Mouse (Mus musculus) C2C12 (cell line): ENCODE data around the gene AC131692.1. TPM values are rescaled to one million over a fixed set of nuclear protein-coding genes. Genes with fewer than 3 reads are reported as not detected.
A peak's percentile ranks its signal among the peaks of the same experiment; 100 is the strongest.

ENCODE experiments used
- H3K27me3 ChIP-seq: one replicate; pipeline ENCODE4 v1.6.1; 2011; ENCODE audit not compliant: control insufficient read depth, insufficient read depth, insufficient read length
- H3K36me3 ChIP-seq: one replicate; pipeline ENCODE4 v1.6.1; 2011; ENCODE audit not compliant: control insufficient read depth, insufficient read depth
- H3K4me3 ChIP-seq: one replicate; pipeline ENCODE4 v1.5.1; 2011; ENCODE audit warnings: mild to moderate bottlenecking, control low read depth; ENCODE audit not compliant: poor library complexity, insufficient read depth, severe bottlenecking
- H3K79me2 ChIP-seq: one replicate; pipeline ENCODE4 v1.6.1; 2011; ENCODE audit not compliant: control insufficient read depth, insufficient read depth
- H3K79me3 ChIP-seq: one replicate; pipeline ENCODE4 v1.6.1; 2011; ENCODE audit warnings: low read depth, control low read depth
- H3ac ChIP-seq: one replicate; pipeline ENCODE3; 2011; ENCODE audit warnings: low read depth; ENCODE audit not compliant: control insufficient read depth, insufficient read length
- CEBPB ChIP-seq: IDR thresholded peaks from one replicate; pipeline ENCODE4 v1.6.1; 2011; ENCODE audit warnings: low read depth, mild to moderate bottlenecking, control low read depth, moderate library complexity
- CTCF ChIP-seq: IDR thresholded peaks from one replicate; pipeline ENCODE4 v1.5.1; 2011; ENCODE audit not compliant: control insufficient read depth, insufficient read depth, insufficient read length
- FOSL1 ChIP-seq: IDR thresholded peaks from one replicate; pipeline ENCODE4 v1.8.0; 2011; ENCODE audit warnings: mild to moderate bottlenecking, low read length; ENCODE audit not compliant: poor library complexity, insufficient read depth, severe bottlenecking
- MAX ChIP-seq: IDR thresholded peaks from one replicate; pipeline ENCODE4 v1.6.1; 2011; ENCODE audit warnings: mild to moderate bottlenecking, control low read depth
- MYOD1 ChIP-seq: IDR thresholded peaks from one replicate; pipeline ENCODE4 v1.6.1; 2011; ENCODE audit warnings: low read depth; ENCODE audit not compliant: control insufficient read depth, insufficient read length
- MYOG ChIP-seq: IDR thresholded peaks from one replicate; pipeline ENCODE4 v1.6.1; 2011; ENCODE audit not compliant: control insufficient read depth, insufficient read length; ENCODE audit errors: extremely low read depth
- USF1 ChIP-seq: IDR thresholded peaks from one replicate; pipeline ENCODE4 v1.6.1; 2011; ENCODE audit warnings: low read depth, mild to moderate bottlenecking, control low read depth, moderate library complexity
- polyA plus RNA-seq: library from polyadenylated mRNA; unstranded; fragments of >200 nt; fragmentation: generic; extraction: Trizol; gene quantifications from one replicate; pipeline ENCODE4 v1.2.1, GENCODE M21; 2012; ENCODE audit warnings: missing spikeins

Gene AC131692.1
- polyA plus RNA-seq, 1 experiment: 0.36 TPM

- TF ChIP-seq CTCF (no peak), MYOG (no peak), USF1 (no peak), MYOD1 (no peak), MAX (peak; percentile 60), FOSL1 (no peak), CEBPB (no peak)
- Histone ChIP-seq H3K27me3 (no peaks in the 10 kb centered on the region), H3K36me3 (peaks cover 49% of the 10 kb centered on the region), H3K4me3 (peak within 1 kb of the TSS; percentile 98), H3K79me2 (peaks cover 70% of the 10 kb centered on the region), H3K79me3 (peaks cover 36% of the 10 kb centered on the region), H3ac (peak within 1 kb of the TSS; percentile 96)
Observed at GRCm38 (mm10) chr19:6084478-6085248, 9.6 kb upstream of the AC131692.1 start, which contains the start of the genes Zfpl1 and Cdca5. TSS of gene Zfpl1 (minus strand) at chr19:6084956. TSS of gene Cdca5 (plus strand) at chr19:6084983.

- H3K79me2 ChIP-seq: peaks cover 77% of the 10 kb centered on the region
Observed at GRCm38 (mm10) chr19:6085417-6085879, 8.8 kb upstream of the AC131692.1 start.

GRCm38 (mm10) chr19:6088841-6089240 is 5.4 kb upstream of the AC131692.1 start:
- no peaks in the 10 kb centered on the region for H3K27me3 ChIP-seq
- peaks cover 35% of the 10 kb centered on the region for H3K79me3 ChIP-seq
- TF ChIP-seq MYOG (no peak), MAX (no peak), CEBPB (no peak), MYOD1 (no peak), FOSL1 (no peak), USF1 (no peak), CTCF (no peak)
- no peak overlapping the region for H3ac ChIP-seq
- H3K79me2 ChIP-seq: peaks cover 95% of the 10 kb centered on the region
- no peak overlapping the region for H3K4me3 ChIP-seq
- H3K36me3 ChIP-seq: peaks cover 63% of the 10 kb centered on the region

More at GRCm38 (mm10) chr19:6085417-6085879, 8.8 kb upstream of the AC131692.1 start:
- peaks cover 54% of the 10 kb centered on the region for H3K36me3 ChIP-seq
- TF ChIP-seq MYOG (no peak), CEBPB (no peak), FOSL1 (no peak), CTCF (no peak), MYOD1 (no peak), MAX (no peak), USF1 (no peak)
- H3ac ChIP-seq: peak overlapping the region; percentile 96
- peak overlapping the region; percentile 98 for H3K4me3 ChIP-seq
- H3K27me3 ChIP-seq: no peaks in the 10 kb centered on the region
- peaks cover 37% of the 10 kb centered on the region for H3K79me3 ChIP-seq

- Histone ChIP-seq H3K4me3 (no peak overlapping the region), H3K79me3 (no peaks in the 10 kb centered on the region), H3K27me3 (no peaks in the 10 kb centered on the region), H3K36me3 (peaks cover 9% of the 10 kb centered on the region), H3K79me2 (peaks cover 8% of the 10 kb centered on the region), H3ac (no peak overlapping the region)
- TF ChIP-seq MYOD1: no peak
- no peak for TF ChIP-seq CTCF
- TF ChIP-seq MAX: no peak
- TF ChIP-seq FOSL1: no peak
- TF ChIP-seq USF1: no peak
- TF ChIP-seq CEBPB: no peak
- TF ChIP-seq MYOG: no peak
Observed at GRCm38 (mm10) chr19:6097847-6098246, 3.6 kb downstream of the AC131692.1 start.

- Histone ChIP-seq H3K79me2 (no peaks in the 10 kb centered on the region), H3K4me3 (no peak overlapping the region), H3K79me3 (no peaks in the 10 kb centered on the region), H3ac (no peak overlapping the region), H3K27me3 (no peaks in the 10 kb centered on the region), H3K36me3 (no peaks in the 10 kb centered on the region)
- TF ChIP-seq MYOG: no peak
- no peak for TF ChIP-seq MAX
- TF ChIP-seq MYOD1: no peak
- TF ChIP-seq USF1: no peak
- no peak for TF ChIP-seq FOSL1
- no peak for TF ChIP-seq CEBPB
- no peak for TF ChIP-seq CTCF
Observed at GRCm38 (mm10) chr19:6101186-6101585, 7.0 kb downstream of the AC131692.1 start.
